Mouse (Mus musculus) liver, embryonic 16.5 days (tissue): ENCODE measurements at regions not wholly inside any gene's neighbourhood (a gene's known extent, or its start where the extent isn't known, plus 50 kb on each side); places are given as distances from the start of the nearest gene placed in this dataset.
A peak's percentile ranks its signal among the peaks of the same experiment; 100 is the strongest.
"Not testable (repeated sequence)": the region's sequence is repeated elsewhere in the genome, so short reads cannot be mapped to it uniquely, and the experiment has no call there.

Experiments used
- ATAC-seq: fragments of 200-750 bp; cut with Nextera tagmentation; 2 replicates; pipeline ENCODE4 v1.8.0; 2017; ENCODE audit warnings: low read depth, mild to moderate bottlenecking, moderate number of reproducible peaks, moderate library complexity
- H3K27ac ChIP-seq: fragments of 300-500 bp; sonication (generic); 2 replicates; pipeline ENCODE4 v1.5.1; 2014; ENCODE audit warnings: mild to moderate bottlenecking, low read length
- H3K27me3 ChIP-seq: fragments of 300-500 bp; sonication (generic); 2 replicates; pipeline ENCODE4 v1.6.1; 2014; ENCODE audit warnings: low read depth, low read length, mixed read lengths; ENCODE audit not compliant: control insufficient read depth, insufficient read depth
- H3K36me3 ChIP-seq: fragments of 300-500 bp; sonication (generic); 2 replicates; pipeline ENCODE4 v1.6.1; 2014; ENCODE audit warnings: mild to moderate bottlenecking; ENCODE audit not compliant: control insufficient read depth, insufficient read depth
- H3K4me1 ChIP-seq: fragments of 300-500 bp; sonication (generic); 2 replicates; pipeline ENCODE4 v1.6.1; 2014; ENCODE audit warnings: low read depth, low read length, mixed read lengths; ENCODE audit not compliant: control insufficient read depth
- H3K4me2 ChIP-seq: fragments of 300-500 bp; sonication (generic); 2 replicates; pipeline ENCODE4 v1.6.1; 2014; ENCODE audit warnings: low read depth, low read length, mixed read lengths
- H3K4me3 ChIP-seq: fragments of 300-500 bp; sonication (generic); 2 replicates; pipeline ENCODE4 v1.5.1; 2014; ENCODE audit warnings: low read depth, mild to moderate bottlenecking, low read length
- H3K9ac ChIP-seq: fragments of 300-500 bp; sonication (generic); 2 replicates; pipeline ENCODE4 v1.6.1; 2014; ENCODE audit warnings: low read depth, low read length
- H3K9me3 ChIP-seq: fragments of 300-500 bp; sonication (generic); replicated peaks from 2 replicates; pipeline ENCODE4 v1.6.1; 2016; ENCODE audit warnings: low read length; ENCODE audit not compliant: control insufficient read depth
- WGBS: fragments of 180-500 bp; shearing (Covaris S2); extraction: QIAGEN DNeasy Blood & Tissue Kit; methylation state at CpG from one replicate; pipeline ENCODE4 v1.1.7; 2014; ENCODE audit not compliant: insufficient replicate concordance; 5-methylcytosine and 5-hydroxymethylcytosine counted together

- Histone ChIP-seq H3K27me3 (no peaks in the 10 kb centered on the region), H3K27ac (no peak overlapping the region), H3K4me2 (no peak overlapping the region), H3K9ac (no peak overlapping the region), H3K4me1 (no peaks in the 10 kb centered on the region), H3K9me3 (no peaks in the 10 kb centered on the region), H3K36me3 (no peaks in the 10 kb centered on the region), H3K4me3 (no peak overlapping the region)
- ATAC-seq, result no peak
These were observed 51.4 kb upstream of the Dpt start for GRCm38 (mm10) chr1:164744955-164745608.

- Histone ChIP-seq H3K27ac (no peak overlapping the region), H3K9ac (no peak overlapping the region), H3K4me3 (no peak overlapping the region), H3K4me1 (no peaks in the 10 kb centered on the region), H3K4me2 (no peak overlapping the region), H3K27me3 (no peaks in the 10 kb centered on the region), H3K36me3 (no peaks in the 10 kb centered on the region), H3K9me3 (no peaks in the 10 kb centered on the region)
- WGBS, result 53% methylated on average over 3 of the region's 3 CpGs
- no peak for ATAC-seq
These were observed 51.9 kb upstream of the Dpt start for GRCm38 (mm10) chr1:164744499-164744898.

GRCm38 (mm10) chr1:164742897-164743296 lies 53.5 kb upstream of the Dpt start:
- H3K9ac ChIP-seq, ATAC-seq, H3K27me3 ChIP-seq, H3K4me2 ChIP-seq, H3K9me3 ChIP-seq, H3K36me3 ChIP-seq, H3K4me3 ChIP-seq, H3K27ac ChIP-seq, H3K4me1 ChIP-seq: not testable (repeated sequence)
- WGBS, result 82% methylated on average over 8 of the region's 9 CpGs

GRCm38 (mm10) chr1:164735646-164736045 lies 60.8 kb upstream of the Dpt start:
- Histone ChIP-seq H3K4me3 (no peak overlapping the region), H3K9me3 (no peaks in the 10 kb centered on the region), H3K27me3 (no peaks in the 10 kb centered on the region), H3K9ac (no peak overlapping the region), H3K4me2 (no peak overlapping the region), H3K27ac (no peak overlapping the region), H3K36me3 (no peaks in the 10 kb centered on the region), H3K4me1 (no peaks in the 10 kb centered on the region)
- ATAC-seq, result no peak
- 29% methylated on average over 1 of the region's 1 CpGs for WGBS

GRCm38 (mm10) chr1:164733741-164734140 lies 62.7 kb upstream of the Dpt start:
- H3K36me3 ChIP-seq, result no peaks in the 10 kb centered on the region
- no peaks in the 10 kb centered on the region for H3K9me3 ChIP-seq
- H3K4me2 ChIP-seq, result no peak overlapping the region
- WGBS, result 69% methylated on average over 3 of the region's 3 CpGs
- no peak overlapping the region for H3K9ac ChIP-seq
- no peak overlapping the region for H3K27ac ChIP-seq
- no peaks in the 10 kb centered on the region for H3K4me1 ChIP-seq
- no peak overlapping the region for H3K4me3 ChIP-seq
- no peaks in the 10 kb centered on the region for H3K27me3 ChIP-seq
- ATAC-seq, result no peak

GRCm38 (mm10) chr1:164722054-164722453 lies 74.4 kb upstream of the Dpt start:
- Histone ChIP-seq H3K4me3 (no peak overlapping the region), H3K9ac (no peak overlapping the region), H3K4me1 (no peaks in the 10 kb centered on the region), H3K27ac (no peak overlapping the region), H3K9me3 (no peaks in the 10 kb centered on the region), H3K36me3 (no peaks in the 10 kb centered on the region), H3K27me3 (no peaks in the 10 kb centered on the region), H3K4me2 (no peak overlapping the region)
- no peak for ATAC-seq
- 9% methylated on average over 1 of the region's 1 CpGs for WGBS

- H3K4me3 ChIP-seq, result no peak overlapping the region
- no peak overlapping the region for H3K9ac ChIP-seq
- no peaks in the 10 kb centered on the region for H3K36me3 ChIP-seq
- H3K4me1 ChIP-seq, result no peaks in the 10 kb centered on the region; the same call in 1 of the 2 replicates
- 46% methylated on average over 2 of the region's 2 CpGs for WGBS
- H3K27ac ChIP-seq, result peak overlapping the region; percentile 16
- no peaks in the 10 kb centered on the region for H3K27me3 ChIP-seq
- no peaks in the 10 kb centered on the region for H3K9me3 ChIP-seq
- no peak for ATAC-seq
- H3K4me2 ChIP-seq, result no peak overlapping the region
These were observed 81.5 kb upstream of the Dpt start for GRCm38 (mm10) chr1:164714905-164715304.

GRCm38 (mm10) chr1:164713798-164714551 lies 82.5 kb upstream of the Dpt start:
- Histone ChIP-seq H3K4me1 (no peaks in the 10 kb centered on the region; the same call in 1 of the 2 replicates), H3K36me3 (no peaks in the 10 kb centered on the region), H3K4me3 (no peak overlapping the region), H3K27me3 (no peaks in the 10 kb centered on the region), H3K4me2 (no peak overlapping the region), H3K9me3 (no peaks in the 10 kb centered on the region), H3K9ac (no peak overlapping the region), H3K27ac (no peak overlapping the region)
- ATAC-seq, result peak; percentile 95
- WGBS, result 39% methylated on average over 4 of the region's 4 CpGs

GRCm38 (mm10) chr1:164712514-164712913 lies 83.9 kb upstream of the Dpt start:
- 59% methylated on average over 3 of the region's 3 CpGs for whole genome bisulfite sequencing
- Histone ChIP-seq H3K36me3 (no peaks in the 10 kb centered on the region), H3K4me2 (no peak overlapping the region), H3K4me3 (no peak overlapping the region), H3K4me1 (no peaks in the 10 kb centered on the region; the same call in 1 of the 2 replicates), H3K9ac (no peak overlapping the region), H3K27me3 (no peaks in the 10 kb centered on the region), H3K27ac (no peak overlapping the region), H3K9me3 (no peaks in the 10 kb centered on the region)
- no peak for ATAC-seq
